Mouse (Mus musculus) forebrain, embryonic 13.5 days (tissue): ENCODE results near the gene Ywhab. TPM values are rescaled to one million over a fixed set of nuclear protein-coding genes. Genes with fewer than 3 reads are reported as not detected.

Experiments
- ATAC-seq: fragments of 200-750 bp; cut with Nextera tagmentation; 2 replicates; pipeline ENCODE4 v1.8.0; 2017
- H3K27ac ChIP-seq: fragments of 300-500 bp; sonication (generic); 2 replicates; pipeline ENCODE4 v1.5.1; 2015; ENCODE audit warnings: inconsistent platforms, mild to moderate bottlenecking, moderate library complexity
- H3K27me3 ChIP-seq: fragments of 300-500 bp; sonication (generic); 2 replicates; pipeline ENCODE4 v1.6.1; 2015; ENCODE audit warnings: mild to moderate bottlenecking, inconsistent platforms
- H3K36me3 ChIP-seq: fragments of 300-500 bp; sonication (generic); 2 replicates; pipeline ENCODE4 v1.6.1; 2015; ENCODE audit warnings: mild to moderate bottlenecking, inconsistent platforms; ENCODE audit not compliant: poor library complexity, severe bottlenecking
- H3K4me1 ChIP-seq: fragments of 300-500 bp; sonication (generic); 2 replicates; pipeline ENCODE4 v1.6.1; 2015; ENCODE audit warnings: inconsistent platforms
- H3K4me2 ChIP-seq: fragments of 300-500 bp; sonication (generic); 2 replicates; pipeline ENCODE4 v1.6.1; 2015; ENCODE audit warnings: inconsistent platforms, mild to moderate bottlenecking, moderate library complexity
- H3K4me3 ChIP-seq: fragments of 300-500 bp; sonication (generic); 2 replicates; pipeline ENCODE4 v1.5.1; 2015; ENCODE audit warnings: mild to moderate bottlenecking, inconsistent platforms
- H3K9ac ChIP-seq: fragments of 300-500 bp; sonication (generic); 2 replicates; pipeline ENCODE4 v1.6.1; 2015; ENCODE audit warnings: mild to moderate bottlenecking, inconsistent platforms
- H3K9me3 ChIP-seq: fragments of 300-500 bp; sonication (generic); replicated peaks from 2 replicates; pipeline ENCODE4 v1.6.1; 2016; ENCODE audit warnings: inconsistent platforms
- WGBS: fragments of 180-500 bp; shearing (Covaris S2); methylation state at CpG from one replicate; pipeline ENCODE4 v1.1.7; 2015; 5-methylcytosine and 5-hydroxymethylcytosine counted together
- polyA plus RNA-seq: library from polyadenylated mRNA; unstranded; fragments of >200 nt; fragmentation: Nextera tagmentation; extraction: Ambion mirVana; gene quantifications from 2 replicates; pipeline ENCODE4 v1.2.1, GENCODE M21; 2015

The Ywhab gene
- polyA plus RNA-seq, 1 experiment from 2014 or later: 361 TPM

- Histone ChIP-seq H3K4me3 (no peak overlapping the region), H3K36me3 (peaks cover 45% of the 10 kb centered on the region), H3K27ac (no peak overlapping the region), H3K4me2 (no peak overlapping the region), H3K9me3 (no peaks in the 10 kb centered on the region), H3K27me3 (no peaks in the 10 kb centered on the region), H3K4me1 (peaks cover 4% of the 10 kb centered on the region; the same call in 1 of the 2 replicates), H3K9ac (no peak overlapping the region)
- WGBS: 87% methylated on average over 3 of the region's 3 CpGs
- ATAC-seq: no peak
These were observed 16.2 kb downstream of the Ywhab start for GRCm38 (mm10) chr2:164010944-164011343.

GRCm38 (mm10) chr2:164015304-164015703, 20.5 kb downstream of the Ywhab start:
- peaks cover 88% of the 10 kb centered on the region for H3K36me3 ChIP-seq
- H3K4me2 ChIP-seq: no peak overlapping the region
- no peaks in the 10 kb centered on the region for H3K27me3 ChIP-seq
- WGBS: 92% methylated on average over 16 of the region's 16 CpGs
- no peaks in the 10 kb centered on the region for H3K9me3 ChIP-seq
- no peak for ATAC-seq
- H3K4me1 ChIP-seq: no peaks in the 10 kb centered on the region
- H3K4me3 ChIP-seq: no peak overlapping the region
- H3K9ac ChIP-seq: no peak overlapping the region
- H3K27ac ChIP-seq: no peak overlapping the region

GRCm38 (mm10) chr2:164018910-164019309, 24.1 kb downstream of the Ywhab start:
- H3K4me1 ChIP-seq: no peaks in the 10 kb centered on the region
- no peak overlapping the region for H3K27ac ChIP-seq
- H3K36me3 ChIP-seq: peaks cover 63% of the 10 kb centered on the region
- H3K9ac ChIP-seq: no peak overlapping the region
- no peaks in the 10 kb centered on the region for H3K27me3 ChIP-seq
- H3K9me3 ChIP-seq: no peaks in the 10 kb centered on the region
- no peak for ATAC-seq
- 94% methylated on average over 3 of the region's 3 CpGs for WGBS
- no peak overlapping the region for H3K4me3 ChIP-seq
- H3K4me2 ChIP-seq: no peak overlapping the region

- no peak overlapping the region for H3K4me2 ChIP-seq
- no peaks in the 10 kb centered on the region for H3K27me3 ChIP-seq
- no peak overlapping the region for H3K9ac ChIP-seq
- H3K27ac ChIP-seq: no peak overlapping the region
- H3K4me1 ChIP-seq: no peaks in the 10 kb centered on the region
- WGBS: 93% methylated on average over 4 of the region's 4 CpGs
- no peak overlapping the region for H3K4me3 ChIP-seq
- no peaks in the 10 kb centered on the region for H3K9me3 ChIP-seq
- no peak for ATAC-seq
- peaks cover 53% of the 10 kb centered on the region for H3K36me3 ChIP-seq
These were observed 25.2 kb downstream of the Ywhab start for GRCm38 (mm10) chr2:164019943-164020342.

GRCm38 (mm10) chr2:164022104-164022503, 27.3 kb downstream of the Ywhab start:
- H3K9ac ChIP-seq: no peak overlapping the region
- no peak overlapping the region for H3K4me3 ChIP-seq
- H3K4me1 ChIP-seq: no peaks in the 10 kb centered on the region
- no peak overlapping the region for H3K27ac ChIP-seq
- ATAC-seq: no peak
- peaks cover 31% of the 10 kb centered on the region for H3K36me3 ChIP-seq
- no peak overlapping the region for H3K4me2 ChIP-seq
- WGBS: 69% methylated on average over 2 of the region's 2 CpGs
- no peaks in the 10 kb centered on the region for H3K27me3 ChIP-seq
- no peaks in the 10 kb centered on the region for H3K9me3 ChIP-seq

GRCm38 (mm10) chr2:164025150-164025549, 30.4 kb downstream of the Ywhab start, which contains the start of gene Pabpc1l:
Gene Pabpc1l (plus strand): TSS chr2:164025450.
- H3K4me3 ChIP-seq: no peak within 1 kb of the TSS
- no peak within 1 kb of the TSS for H3K27ac ChIP-seq
- whole genome bisulfite sequencing: 84% methylated on average over 16 of the region's 16 CpGs
- no peaks in the 10 kb centered on the region for H3K4me1 ChIP-seq
- no peaks in the 10 kb centered on the region for H3K27me3 ChIP-seq
- no peak within 1 kb of the TSS for H3K9ac ChIP-seq
- no peak for ATAC-seq
- H3K36me3 ChIP-seq: peaks cover under 1% of the 10 kb centered on the region; the same call in 1 of the 2 replicates
- H3K9me3 ChIP-seq: no peaks in the 10 kb centered on the region
- H3K4me2 ChIP-seq: no peak within 1 kb of the TSS

- ATAC-seq: no peak
- no peaks in the 10 kb centered on the region for H3K4me1 ChIP-seq
- H3K9me3 ChIP-seq: no peaks in the 10 kb centered on the region; the same call in 1 of the 2 replicates
- no peaks in the 10 kb centered on the region for H3K27me3 ChIP-seq
- H3K4me3 ChIP-seq: no peak overlapping the region
- H3K27ac ChIP-seq: no peak overlapping the region
- 81% methylated on average over 10 of the region's 10 CpGs for WGBS
- H3K4me2 ChIP-seq: no peak overlapping the region
- H3K9ac ChIP-seq: no peak overlapping the region
- H3K36me3 ChIP-seq: no peaks in the 10 kb centered on the region
These were observed 36.4 kb downstream of the Ywhab start for GRCm38 (mm10) chr2:164031147-164031546.

- WGBS: 98% methylated on average over 3 of the region's 3 CpGs
- no peaks in the 10 kb centered on the region for H3K4me1 ChIP-seq
- H3K4me3 ChIP-seq: no peak overlapping the region
- H3K9ac ChIP-seq: no peak overlapping the region
- H3K4me2 ChIP-seq: no peak overlapping the region
- no peaks in the 10 kb centered on the region; the same call in 1 of the 2 replicates for H3K9me3 ChIP-seq
- no peaks in the 10 kb centered on the region for H3K27me3 ChIP-seq
- H3K27ac ChIP-seq: no peak overlapping the region
- H3K36me3 ChIP-seq: no peaks in the 10 kb centered on the region
- no peak for ATAC-seq
These were observed 38.2 kb downstream of the Ywhab start for GRCm38 (mm10) chr2:164032973-164033372.

- Histone ChIP-seq H3K27ac (no peak overlapping the region), H3K9me3 (no peaks in the 10 kb centered on the region; the same call in 1 of the 2 replicates), H3K36me3 (no peaks in the 10 kb centered on the region), H3K9ac (no peak overlapping the region), H3K27me3 (no peaks in the 10 kb centered on the region), H3K4me3 (no peak overlapping the region), H3K4me2 (no peak overlapping the region), H3K4me1 (no peaks in the 10 kb centered on the region)
- 55% methylated on average over 10 of the region's 10 CpGs for WGBS
- ATAC-seq: no peak; the same call in 1 of the 2 replicates
These were observed 41.8 kb downstream of the Ywhab start for GRCm38 (mm10) chr2:164036520-164037019.

- Histone ChIP-seq H3K27ac (no peak overlapping the region), H3K9ac (no peak overlapping the region), H3K9me3 (no peaks in the 10 kb centered on the region), H3K27me3 (no peaks in the 10 kb centered on the region), H3K36me3 (no peaks in the 10 kb centered on the region), H3K4me1 (no peaks in the 10 kb centered on the region), H3K4me3 (no peak overlapping the region), H3K4me2 (no peak overlapping the region)
- WGBS: 91% methylated on average over 1 of the region's 1 CpGs
- 0 out of 2 replicates have a peak, but pooled peaks have one; percentile 24 for ATAC-seq
These were observed 43.8 kb downstream of the Ywhab start for GRCm38 (mm10) chr2:164038407-164039028.

- no peak overlapping the region for H3K4me2 ChIP-seq
- WGBS: 84% methylated on average over 6 of the region's 6 CpGs
These were observed 46.2 kb downstream of the Ywhab start for GRCm38 (mm10) chr2:164040949-164041348.

GRCm38 (mm10) chr2:164041523-164041922, 46.8 kb downstream of the Ywhab start:
- Histone ChIP-seq H3K27ac (no peak overlapping the region), H3K4me3 (no peak overlapping the region), H3K9ac (no peak overlapping the region), H3K4me2 (no peak overlapping the region), H3K4me1 (no peaks in the 10 kb centered on the region), H3K9me3 (no peaks in the 10 kb centered on the region), H3K36me3 (no peaks in the 10 kb centered on the region), H3K27me3 (no peaks in the 10 kb centered on the region)
- WGBS: 89% methylated on average over 2 of the region's 2 CpGs
- ATAC-seq: no peak

More at GRCm38 (mm10) chr2:164040949-164041348, 46.2 kb downstream of the Ywhab start:
- Histone ChIP-seq H3K36me3 (no peaks in the 10 kb centered on the region), H3K27ac (no peak overlapping the region), H3K27me3 (no peaks in the 10 kb centered on the region), H3K9ac (no peak overlapping the region), H3K9me3 (no peaks in the 10 kb centered on the region), H3K4me1 (no peaks in the 10 kb centered on the region), H3K4me3 (no peak overlapping the region)
- no peak for ATAC-seq
